Mouse (Mus musculus) erythroblast, embryonic 14.5 days (primary cell): ENCODE results near the gene Kat2b. TPM values are rescaled to one million over a fixed set of nuclear protein-coding genes. Genes with fewer than 3 reads are reported as not detected.
"Not testable (repeated sequence)": the region's sequence is repeated elsewhere in the genome, so short reads cannot be mapped to it uniquely, and the experiment has no call there.

Experiments
- H3K27me3 ChIP-seq: 2 replicates; pipeline ENCODE4 v1.6.1; 2012; ENCODE audit warnings: inconsistent platforms; ENCODE audit not compliant: control insufficient read depth
- H3K36me3 ChIP-seq: 2 replicates; pipeline ENCODE4 v1.6.1; 2012; ENCODE audit warnings: mild to moderate bottlenecking, inconsistent platforms; ENCODE audit not compliant: control insufficient read depth
- H3K4me1 ChIP-seq: 2 replicates; pipeline ENCODE4 v1.6.1; 2012; ENCODE audit warnings: inconsistent platforms; ENCODE audit not compliant: control insufficient read depth
- H3K4me3 ChIP-seq: replicated peaks from 2 replicates; pipeline ENCODE3; 2012; ENCODE audit warnings: moderate library complexity, mild to moderate bottlenecking, inconsistent platforms
- H3K9me3 ChIP-seq: 2 replicates; pipeline ENCODE4 v1.6.1; 2012; ENCODE audit warnings: low read length, inconsistent platforms, mixed read lengths; ENCODE audit not compliant: control insufficient read depth
- GATA1 ChIP-seq: IDR thresholded peaks from 2 replicates; pipeline ENCODE4 v1.6.1; 2012; ENCODE audit warnings: low read length, inconsistent platforms, mixed read lengths
- TAL1 ChIP-seq: IDR thresholded peaks from 3 replicates; pipeline ENCODE4 v1.6.1; 2012; ENCODE audit warnings: low read length, inconsistent platforms, mixed read lengths
- polyA plus RNA-seq: library from polyadenylated mRNA; stranded (reverse); fragments of >175 nt; gene quantifications from 2 replicates; pipeline ENCODE4 v1.2.3, GENCODE M21; 2012

Gene Kat2b
- polyA plus RNA-seq, 1 experiment: 0.23 TPM

DNA sequence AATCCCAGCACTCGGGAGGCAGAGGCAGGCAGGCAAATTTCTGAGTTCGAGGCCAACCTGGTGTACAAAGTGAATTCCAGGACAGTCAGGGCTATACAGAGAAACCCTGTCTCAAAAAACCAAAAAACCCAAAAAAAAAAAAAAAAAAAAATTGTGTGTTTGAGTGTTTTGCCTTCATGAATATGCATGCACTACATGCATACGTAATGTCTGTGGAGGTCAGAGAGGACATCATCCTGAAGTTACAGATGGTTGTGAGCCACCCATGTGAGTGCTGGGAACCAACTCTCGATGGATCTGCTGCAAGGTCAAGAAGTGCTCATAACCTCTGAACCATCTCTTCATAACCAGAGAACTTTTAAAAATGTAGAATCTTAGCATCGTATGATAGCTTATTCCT lies 25.2 kb downstream of the Kat2b start:
- no peaks in the 10 kb centered on the region for H3K9me3 ChIP-seq
- peaks cover 49% of the 10 kb centered on the region for H3K4me1 ChIP-seq
- no peak overlapping the region for H3K4me3 ChIP-seq
- H3K27me3 ChIP-seq: no peaks in the 10 kb centered on the region
- TF ChIP-seq TAL1 (no peak), GATA1 (no peak)
- H3K36me3 ChIP-seq: peaks cover 18% of the 10 kb centered on the region

DNA sequence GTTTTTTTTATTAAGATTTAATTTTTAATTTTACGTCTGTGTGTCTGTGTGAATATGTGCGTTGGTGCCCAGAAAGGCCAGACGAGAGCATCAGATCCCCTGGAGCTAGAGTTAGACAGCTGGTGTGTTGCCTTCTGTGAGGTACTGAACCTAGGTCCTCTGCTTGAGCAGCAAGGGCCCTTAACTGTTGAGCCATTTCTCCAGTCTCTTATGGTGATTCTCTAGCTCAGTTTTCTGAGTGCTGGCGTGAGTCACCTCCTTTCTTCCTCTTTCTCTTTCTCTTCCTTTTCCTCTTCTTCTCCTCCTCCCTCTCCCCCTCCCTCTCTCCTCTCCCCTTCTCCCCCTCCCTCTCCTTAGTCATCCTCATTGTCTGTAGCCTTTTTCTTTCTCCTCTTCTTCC lies 27.9 kb downstream of the Kat2b start:
- TF ChIP-seq TAL1 (no peak), GATA1 (no peak)
- Histone ChIP-seq H3K9me3 (no peaks in the 10 kb centered on the region), H3K27me3 (no peaks in the 10 kb centered on the region), H3K4me1 (peaks cover 50% of the 10 kb centered on the region), H3K4me3 (no peak overlapping the region), H3K36me3 (peaks cover 6% of the 10 kb centered on the region)

DNA sequence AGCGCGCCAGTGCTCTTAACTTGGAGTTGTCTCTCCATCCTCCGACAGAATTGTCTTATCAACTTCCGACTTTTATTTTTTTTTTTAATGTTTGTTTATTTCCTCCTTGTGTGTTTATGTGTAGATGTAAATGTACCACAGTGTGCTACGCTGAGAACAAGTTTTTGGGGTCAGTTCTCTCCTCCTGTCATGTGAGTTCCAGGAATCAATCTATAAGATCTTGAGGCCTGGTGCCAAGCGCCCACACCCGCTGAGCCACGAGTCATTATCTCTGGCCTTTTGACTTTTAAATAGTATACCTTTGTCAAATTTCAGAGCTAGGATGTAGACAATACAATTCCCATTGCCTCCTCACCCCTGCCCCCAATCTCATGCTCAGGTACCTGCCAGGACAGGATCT lies 28.9 kb downstream of the Kat2b start:
- Histone ChIP-seq H3K4me1 (peaks cover 50% of the 10 kb centered on the region), H3K4me3 (no peak overlapping the region), H3K27me3 (no peaks in the 10 kb centered on the region), H3K36me3 (peaks cover 6% of the 10 kb centered on the region), H3K9me3 (no peaks in the 10 kb centered on the region)
- TF ChIP-seq TAL1: no peak
- TF ChIP-seq GATA1: no peak

DNA sequence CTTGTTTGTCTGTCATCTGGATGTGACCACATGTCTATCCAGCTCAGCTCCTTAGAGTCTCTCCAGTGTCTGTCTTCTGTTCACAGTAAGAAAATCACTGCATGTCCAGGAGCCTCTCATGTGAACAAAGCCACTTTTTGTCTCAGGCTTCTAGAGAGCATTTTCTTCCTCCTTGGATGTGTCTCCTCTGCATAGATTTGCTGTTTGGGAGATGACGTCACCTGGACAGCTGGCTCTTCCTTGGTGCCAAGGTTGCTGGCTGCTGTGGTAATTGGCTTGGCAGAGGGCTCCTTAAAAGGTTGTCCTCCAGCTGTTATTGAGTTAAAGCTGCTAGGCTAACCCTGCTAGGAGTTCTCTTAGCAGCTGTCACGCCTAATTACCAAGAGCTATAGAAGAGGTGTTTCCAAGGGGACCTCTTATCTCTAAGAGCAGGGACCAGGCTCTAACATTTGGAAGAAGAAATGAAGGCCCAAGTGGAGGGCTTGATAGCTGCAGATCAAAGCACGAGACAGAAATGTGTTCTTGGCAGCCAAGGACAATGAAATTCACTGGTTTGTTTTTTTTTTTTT lies 29.7 kb downstream of the Kat2b start:
- H3K4me1 ChIP-seq: peaks cover 52% of the 10 kb centered on the region
- H3K36me3 ChIP-seq: peaks cover 5% of the 10 kb centered on the region
- no peaks in the 10 kb centered on the region for H3K9me3 ChIP-seq
- no peaks in the 10 kb centered on the region for H3K27me3 ChIP-seq
- no peak overlapping the region for H3K4me3 ChIP-seq
- no peak; the same call in 2 of the 3 replicates for TF ChIP-seq TAL1
- TF ChIP-seq GATA1: peak; percentile 15; the same call in 1 of the 2 replicates

DNA sequence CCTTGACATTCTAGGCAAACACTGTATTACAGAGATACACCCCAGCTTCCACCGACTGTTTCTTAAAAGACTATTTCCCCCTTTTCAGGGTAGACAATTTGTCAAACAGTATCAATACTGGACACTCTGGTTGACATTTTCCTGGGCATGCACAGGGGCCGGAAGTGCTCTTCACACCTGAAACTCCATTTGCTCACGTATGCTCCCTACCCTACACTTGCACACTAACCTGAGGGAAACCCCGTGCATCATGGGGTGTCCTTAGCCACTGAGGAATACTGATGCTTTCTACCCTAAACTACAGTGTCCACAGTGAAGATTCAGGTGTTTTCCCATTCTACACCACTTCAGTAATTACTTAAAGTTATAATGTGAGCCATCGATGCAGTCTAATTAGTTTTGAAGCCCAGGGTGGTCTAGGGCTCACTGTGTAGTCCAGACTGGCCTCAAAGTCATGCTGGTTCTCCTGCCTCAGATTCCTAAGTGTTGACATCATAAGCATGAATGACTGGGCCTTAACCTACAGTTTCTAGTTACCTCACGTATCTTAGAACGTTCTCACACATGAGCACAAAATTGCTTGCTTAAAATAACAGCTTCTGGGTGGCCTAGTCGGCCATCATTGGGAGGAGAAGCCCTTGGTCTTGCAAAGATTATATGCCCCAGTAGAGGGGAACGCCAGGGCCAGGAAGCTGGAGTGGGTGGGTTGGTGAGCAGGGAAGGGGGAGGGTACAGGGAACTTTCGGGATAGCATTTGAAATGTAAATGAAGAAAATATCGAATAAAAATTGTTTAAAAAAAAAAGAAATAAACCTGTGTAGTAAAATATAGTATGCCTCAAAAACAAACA lies 30.5 kb downstream of the Kat2b start:
- no peak overlapping the region for H3K4me3 ChIP-seq
- H3K4me1 ChIP-seq: peaks cover 57% of the 10 kb centered on the region
- no peak for TF ChIP-seq GATA1
- TF ChIP-seq TAL1: no peak
- no peaks in the 10 kb centered on the region for H3K9me3 ChIP-seq
- peaks cover 4% of the 10 kb centered on the region for H3K36me3 ChIP-seq
- no peaks in the 10 kb centered on the region for H3K27me3 ChIP-seq

DNA sequence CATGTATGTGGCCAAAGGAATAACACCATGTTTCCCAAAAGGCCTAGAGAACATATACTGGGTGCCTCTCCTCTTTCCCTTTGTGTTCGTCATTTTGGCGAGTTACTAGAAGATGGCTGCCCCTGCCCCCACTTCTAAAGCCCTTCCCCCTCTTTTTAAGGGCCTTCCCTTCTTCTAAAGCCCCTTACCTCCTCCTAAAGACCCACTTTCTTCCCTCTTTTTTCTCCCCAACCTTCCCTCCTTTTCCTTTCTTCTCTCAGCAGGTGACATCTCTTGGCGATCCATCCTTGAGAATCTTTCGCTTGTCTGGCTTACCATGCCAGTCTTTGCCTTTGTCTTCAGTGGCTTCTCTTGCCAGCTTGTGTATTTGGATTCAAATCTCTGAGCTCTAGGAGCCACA lies 31.9 kb downstream of the Kat2b start:
- H3K27me3 ChIP-seq: no peaks in the 10 kb centered on the region
- peaks cover 54% of the 10 kb centered on the region for H3K4me1 ChIP-seq
- no peak overlapping the region for H3K4me3 ChIP-seq
- no peaks in the 10 kb centered on the region for H3K9me3 ChIP-seq
- TF ChIP-seq TAL1 (no peak), GATA1 (no peak)
- peaks cover 4% of the 10 kb centered on the region for H3K36me3 ChIP-seq

DNA sequence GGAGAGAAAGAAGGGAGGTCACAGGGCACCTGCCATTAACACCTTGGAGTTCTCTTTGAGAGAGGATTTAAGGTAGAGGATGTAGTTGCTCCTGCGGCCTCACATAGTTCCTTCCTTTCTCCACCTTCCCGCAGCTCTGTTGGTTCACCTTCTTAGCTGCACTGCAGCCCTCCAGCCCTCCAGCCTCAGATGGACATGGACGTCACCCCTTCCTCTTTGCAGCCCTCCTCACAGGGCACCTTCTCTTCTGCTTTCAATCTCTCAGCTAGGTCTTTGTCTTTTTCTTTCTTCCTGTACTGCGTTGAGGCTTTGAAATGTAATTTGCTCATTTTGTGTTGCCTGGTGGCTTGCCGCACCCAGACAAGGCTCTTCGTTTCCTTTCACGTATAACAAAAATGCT lies 36.6 kb downstream of the Kat2b start:
- H3K36me3 ChIP-seq, H3K9me3 ChIP-seq, H3K27me3 ChIP-seq, H3K4me3 ChIP-seq: not testable (repeated sequence)
- peaks cover 18% of the 10 kb centered on the region for H3K4me1 ChIP-seq

DNA sequence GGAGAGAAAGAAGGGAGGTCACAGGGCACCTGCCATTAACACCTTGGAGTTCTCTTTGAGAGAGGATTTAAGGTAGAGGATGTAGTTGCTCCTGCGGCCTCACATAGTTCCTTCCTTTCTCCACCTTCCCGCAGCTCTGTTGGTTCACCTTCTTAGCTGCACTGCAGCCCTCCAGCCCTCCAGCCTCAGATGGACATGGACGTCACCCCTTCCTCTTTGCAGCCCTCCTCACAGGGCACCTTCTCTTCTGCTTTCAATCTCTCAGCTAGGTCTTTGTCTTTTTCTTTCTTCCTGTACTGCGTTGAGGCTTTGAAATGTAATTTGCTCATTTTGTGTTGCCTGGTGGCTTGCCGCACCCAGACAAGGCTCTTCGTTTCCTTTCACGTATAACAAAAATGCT lies 39.4 kb downstream of the Kat2b start:
- H3K27me3 ChIP-seq, H3K9me3 ChIP-seq, H3K36me3 ChIP-seq, H3K4me1 ChIP-seq, H3K4me3 ChIP-seq: not testable (repeated sequence)

DNA sequence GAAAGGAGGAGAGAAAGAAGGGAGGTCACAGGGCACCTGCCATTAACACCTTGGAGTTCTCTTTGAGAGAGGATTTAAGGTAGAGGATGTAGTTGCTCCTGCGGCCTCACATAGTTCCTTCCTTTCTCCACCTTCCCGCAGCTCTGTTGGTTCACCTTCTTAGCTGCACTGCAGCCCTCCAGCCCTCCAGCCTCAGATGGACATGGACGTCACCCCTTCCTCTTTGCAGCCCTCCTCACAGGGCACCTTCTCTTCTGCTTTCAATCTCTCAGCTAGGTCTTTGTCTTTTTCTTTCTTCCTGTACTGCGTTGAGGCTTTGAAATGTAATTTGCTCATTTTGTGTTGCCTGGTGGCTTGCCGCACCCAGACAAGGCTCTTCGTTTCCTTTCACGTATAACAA lies 42.3 kb downstream of the Kat2b start:
- peaks cover 33% of the 10 kb centered on the region for H3K36me3 ChIP-seq
- not testable (repeated sequence) for H3K4me3 ChIP-seq, H3K4me1 ChIP-seq, H3K27me3 ChIP-seq, H3K9me3 ChIP-seq
